Mouse (Mus musculus): ENCODE results near the gene Rora. TPM values are rescaled to one million over a fixed set of nuclear protein-coding genes. Genes with fewer than 3 reads are reported as not detected.

The Rora gene
- polyA plus RNA-seq, 1 experiment, result 4.5 TPM

- Histone ChIP-seq H3K4me1 (ENCODE audit: control insufficient read depth, insufficient read depth, insufficient read length, low read length) (no peaks in the 10 kb centered on the region), H3K27me3 (ENCODE audit: control insufficient read depth, insufficient read depth, low read length) (no peaks in the 10 kb centered on the region), H3K4me3 (ENCODE audit: low read depth, low read length) (no peak overlapping the region), H3K27ac (ENCODE audit: insufficient read depth, low read depth, low read length) (no peak overlapping the region), H3K36me3 (ENCODE audit: control insufficient read depth, insufficient read depth, low read length) (no peaks in the 10 kb centered on the region)
- no peak for TF ChIP-seq POLR2A (IDR thresholded peaks at IDR 0.05; ENCODE audit: low read depth, low read length)
- no peak for TF ChIP-seq CTCF (IDR thresholded peaks at IDR 0.05; ENCODE audit: extremely low read depth, insufficient read length, insufficient replicate concordance, low read depth, low read length)
- WGBS, result 69% methylated on average over 7 of the region's 7 CpGs
Measured at GRCm38 (mm10) chr9:68989885-68990449, 336.4 kb downstream of the Rora start.

DNA sequence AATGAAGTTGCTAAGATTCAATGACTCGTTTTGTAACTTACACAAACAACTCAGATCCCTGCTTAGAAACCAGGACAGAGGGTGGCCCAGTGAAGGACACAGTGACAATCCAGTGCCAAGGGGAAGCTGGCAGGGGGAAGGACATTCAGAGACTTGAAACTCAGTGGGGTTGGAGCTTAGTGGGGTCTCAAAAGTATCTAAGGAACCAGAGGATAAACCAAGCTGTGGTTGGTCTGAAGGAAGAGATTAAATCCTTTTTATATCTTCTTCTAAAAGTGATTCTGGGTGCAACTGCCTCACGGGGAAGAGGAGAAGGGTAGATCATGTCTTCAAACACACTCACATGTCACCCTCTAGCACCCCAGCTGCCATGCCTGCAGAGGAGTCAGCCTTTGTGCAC, 340.3 kb downstream of the Rora start:
- no peak overlapping the region for H3K27ac ChIP-seq (ENCODE audit: insufficient read depth, low read depth, low read length)
- H3K36me3 ChIP-seq (ENCODE audit: control insufficient read depth, insufficient read depth, low read length), result no peaks in the 10 kb centered on the region
- 62% methylated on average over 2 of the region's 2 CpGs for WGBS
- H3K4me1 ChIP-seq (ENCODE audit: control insufficient read depth, insufficient read depth, insufficient read length, low read length), result no peaks in the 10 kb centered on the region
- no peaks in the 10 kb centered on the region for H3K27me3 ChIP-seq (ENCODE audit: control insufficient read depth, insufficient read depth, low read length)
- H3K4me3 ChIP-seq (ENCODE audit: low read depth, low read length), result no peak overlapping the region
- TF ChIP-seq POLR2A (IDR thresholded peaks at IDR 0.05; ENCODE audit: low read depth, low read length), result no peak
- no peak for TF ChIP-seq CTCF (IDR thresholded peaks at IDR 0.05; ENCODE audit: extremely low read depth, insufficient read length, insufficient replicate concordance, low read depth, low read length)

DNA sequence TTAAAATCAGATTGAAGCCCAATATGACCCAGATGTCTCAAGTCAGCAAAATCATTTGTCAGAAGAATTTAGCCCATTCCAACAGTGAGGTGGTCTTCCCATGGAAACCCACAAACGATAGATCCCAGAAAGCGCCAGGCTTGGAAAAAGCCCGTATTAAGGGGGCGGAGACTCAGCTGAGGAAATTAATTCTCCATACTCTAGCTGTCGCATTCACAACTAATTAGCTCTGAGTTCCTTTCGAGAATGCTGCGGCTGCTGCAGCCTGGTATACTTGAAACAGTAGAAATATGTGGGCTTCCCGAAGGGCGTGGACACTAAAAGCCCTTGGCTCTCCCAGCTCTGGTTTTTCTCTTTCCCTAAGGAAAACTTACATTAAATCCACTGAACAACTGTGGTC, 345.4 kb downstream of the Rora start:
- WGBS, result 92% methylated on average over 9 of the region's 9 CpGs
- Histone ChIP-seq H3K4me1 (ENCODE audit: control insufficient read depth, insufficient read depth, insufficient read length, low read length) (no peaks in the 10 kb centered on the region), H3K4me3 (ENCODE audit: low read depth, low read length) (no peak overlapping the region), H3K27ac (ENCODE audit: insufficient read depth, low read depth, low read length) (no peak overlapping the region), H3K27me3 (ENCODE audit: control insufficient read depth, insufficient read depth, low read length) (no peaks in the 10 kb centered on the region), H3K36me3 (ENCODE audit: control insufficient read depth, insufficient read depth, low read length) (no peaks in the 10 kb centered on the region)
- TF ChIP-seq POLR2A (IDR thresholded peaks at IDR 0.05; ENCODE audit: low read depth, low read length) (no peak), CTCF (IDR thresholded peaks at IDR 0.05; ENCODE audit: extremely low read depth, insufficient read length, insufficient replicate concordance, low read depth, low read length) (no peak)

GRCm38 (mm10) chr9:69004514-69004913, 350.9 kb downstream of the Rora start:
- H3K36me3 ChIP-seq (ENCODE audit: control insufficient read depth, insufficient read depth, low read length), result no peaks in the 10 kb centered on the region
- no peaks in the 10 kb centered on the region for H3K27me3 ChIP-seq (ENCODE audit: control insufficient read depth, insufficient read depth, low read length)
- 71% methylated on average over 9 of the region's 9 CpGs for WGBS
- H3K27ac ChIP-seq (ENCODE audit: insufficient read depth, low read depth, low read length), result no peak overlapping the region
- no peak overlapping the region for H3K4me3 ChIP-seq (ENCODE audit: low read depth, low read length)
- no peaks in the 10 kb centered on the region for H3K4me1 ChIP-seq (ENCODE audit: control insufficient read depth, insufficient read depth, insufficient read length, low read length)
- no peak for TF ChIP-seq POLR2A (IDR thresholded peaks at IDR 0.05; ENCODE audit: low read depth, low read length)
- TF ChIP-seq CTCF (IDR thresholded peaks at IDR 0.05; ENCODE audit: extremely low read depth, insufficient read length, insufficient replicate concordance, low read depth, low read length), result no peak

- Histone ChIP-seq H3K36me3 (ENCODE audit: control insufficient read depth, insufficient read depth, low read length) (no peaks in the 10 kb centered on the region), H3K27ac (ENCODE audit: insufficient read depth, low read depth, low read length) (no peak overlapping the region), H3K27me3 (ENCODE audit: control insufficient read depth, insufficient read depth, low read length) (no peaks in the 10 kb centered on the region), H3K4me3 (ENCODE audit: low read depth, low read length) (no peak overlapping the region), H3K4me1 (ENCODE audit: control insufficient read depth, insufficient read depth, insufficient read length, low read length) (no peaks in the 10 kb centered on the region)
- WGBS, result 52% methylated on average over 3 of the region's 3 CpGs
- no peak for TF ChIP-seq CTCF (IDR thresholded peaks at IDR 0.05; ENCODE audit: extremely low read depth, insufficient read length, insufficient replicate concordance, low read depth, low read length)
- TF ChIP-seq POLR2A (IDR thresholded peaks at IDR 0.05; ENCODE audit: low read depth, low read length), result no peak
Measured at GRCm38 (mm10) chr9:69006666-69007065, 353.1 kb downstream of the Rora start.

GRCm38 (mm10) chr9:69008706-69009105, 355.1 kb downstream of the Rora start:
- 59% methylated on average over 2 of the region's 2 CpGs for WGBS
- TF ChIP-seq POLR2A (IDR thresholded peaks at IDR 0.05; ENCODE audit: low read depth, low read length) (no peak), CTCF (IDR thresholded peaks at IDR 0.05; ENCODE audit: extremely low read depth, insufficient read length, insufficient replicate concordance, low read depth, low read length) (no peak)
- Histone ChIP-seq H3K27me3 (ENCODE audit: control insufficient read depth, insufficient read depth, low read length) (no peaks in the 10 kb centered on the region), H3K4me3 (ENCODE audit: low read depth, low read length) (no peak overlapping the region), H3K27ac (ENCODE audit: insufficient read depth, low read depth, low read length) (no peak overlapping the region), H3K4me1 (ENCODE audit: control insufficient read depth, insufficient read depth, insufficient read length, low read length) (no peaks in the 10 kb centered on the region), H3K36me3 (ENCODE audit: control insufficient read depth, insufficient read depth, low read length) (no peaks in the 10 kb centered on the region)

GRCm38 (mm10) chr9:69010886-69011285, 357.3 kb downstream of the Rora start:
- H3K27me3 ChIP-seq (ENCODE audit: control insufficient read depth, insufficient read depth, low read length), result no peaks in the 10 kb centered on the region
- no peaks in the 10 kb centered on the region for H3K36me3 ChIP-seq (ENCODE audit: control insufficient read depth, insufficient read depth, low read length)
- TF ChIP-seq POLR2A (IDR thresholded peaks at IDR 0.05; ENCODE audit: low read depth, low read length), result no peak
- 42% methylated on average over 5 of the region's 5 CpGs for WGBS
- no peak overlapping the region for H3K4me3 ChIP-seq (ENCODE audit: low read depth, low read length)
- no peaks in the 10 kb centered on the region for H3K4me1 ChIP-seq (ENCODE audit: control insufficient read depth, insufficient read depth, insufficient read length, low read length)
- no peak overlapping the region for H3K27ac ChIP-seq (ENCODE audit: insufficient read depth, low read depth, low read length)
